Mouse (Mus musculus) heart, adult 11 months (tissue): ENCODE measurements around the gene Rxfp1.

Experiments used
- DNase-seq: peaks from one replicate; pipeline ENCODE4 v3.0.0; 2022

Gene Rxfp1

GRCm38 (mm10) chr3:79670556-79670955 is 67.1 kb downstream of the Rxfp1 start:
- DNase-seq, result no peak

DNA sequence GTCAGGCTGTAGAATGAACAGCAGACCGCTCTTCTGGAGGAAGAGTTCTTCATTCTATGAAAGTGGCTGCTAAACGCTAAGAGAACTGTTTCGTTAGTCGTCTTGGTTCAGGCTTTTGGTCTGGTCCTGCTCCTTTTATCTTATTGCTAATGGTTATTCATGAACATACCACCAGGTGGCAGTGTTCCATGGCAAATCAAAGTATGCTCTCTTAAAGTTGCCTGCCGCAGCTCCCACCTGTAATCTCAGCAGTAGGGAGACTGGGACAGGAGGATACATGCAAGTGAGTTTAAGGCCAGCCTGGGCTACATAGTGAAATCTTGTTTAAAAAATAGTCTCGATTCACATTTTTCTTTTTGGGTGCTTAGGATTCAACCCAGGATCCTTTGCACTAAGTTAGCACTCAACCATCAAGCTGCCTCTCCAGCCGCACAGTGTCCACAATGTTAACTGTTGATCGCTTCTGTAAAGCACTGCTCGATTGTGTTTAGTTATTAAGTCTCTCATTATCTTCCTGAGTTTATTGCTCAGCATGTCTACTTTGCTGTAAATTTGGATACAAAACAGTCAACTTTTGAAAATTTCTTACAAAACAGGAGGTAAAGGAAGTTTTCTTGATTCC is 72.8 kb downstream of the Rxfp1 start:
- DNase-seq, result peak; percentile 75

- DNase-seq, result peak; percentile 23
These were observed 81.0 kb downstream of the Rxfp1 start for GRCm38 (mm10) chr3:79656682-79657081.

GRCm38 (mm10) chr3:79652129-79652528 is 85.6 kb downstream of the Rxfp1 start:
- DNase-seq, result peak; percentile 35

DNA sequence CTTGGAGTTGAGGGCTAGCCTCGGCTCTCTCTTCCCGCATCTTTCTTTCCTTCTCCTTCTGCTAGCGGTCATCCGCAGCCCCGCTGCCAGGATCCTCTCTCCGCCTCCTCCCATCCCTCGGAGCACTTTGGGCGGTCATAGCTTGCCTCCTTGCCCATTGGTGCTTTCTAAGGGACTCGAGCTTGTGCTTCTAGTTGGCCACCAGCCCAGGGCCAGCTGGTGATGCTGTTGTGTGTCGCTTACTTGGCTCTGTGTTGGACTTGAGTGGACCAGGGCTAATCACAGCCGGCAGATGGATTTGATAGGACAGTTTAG is 108.3 kb downstream of the Rxfp1 start, which contains the start of gene Etfdh:
TSS of gene Etfdh (minus strand) at position 85 of the 315 bp plus-strand sequence.
- DNase-seq, result peak; percentile 98

DNA sequence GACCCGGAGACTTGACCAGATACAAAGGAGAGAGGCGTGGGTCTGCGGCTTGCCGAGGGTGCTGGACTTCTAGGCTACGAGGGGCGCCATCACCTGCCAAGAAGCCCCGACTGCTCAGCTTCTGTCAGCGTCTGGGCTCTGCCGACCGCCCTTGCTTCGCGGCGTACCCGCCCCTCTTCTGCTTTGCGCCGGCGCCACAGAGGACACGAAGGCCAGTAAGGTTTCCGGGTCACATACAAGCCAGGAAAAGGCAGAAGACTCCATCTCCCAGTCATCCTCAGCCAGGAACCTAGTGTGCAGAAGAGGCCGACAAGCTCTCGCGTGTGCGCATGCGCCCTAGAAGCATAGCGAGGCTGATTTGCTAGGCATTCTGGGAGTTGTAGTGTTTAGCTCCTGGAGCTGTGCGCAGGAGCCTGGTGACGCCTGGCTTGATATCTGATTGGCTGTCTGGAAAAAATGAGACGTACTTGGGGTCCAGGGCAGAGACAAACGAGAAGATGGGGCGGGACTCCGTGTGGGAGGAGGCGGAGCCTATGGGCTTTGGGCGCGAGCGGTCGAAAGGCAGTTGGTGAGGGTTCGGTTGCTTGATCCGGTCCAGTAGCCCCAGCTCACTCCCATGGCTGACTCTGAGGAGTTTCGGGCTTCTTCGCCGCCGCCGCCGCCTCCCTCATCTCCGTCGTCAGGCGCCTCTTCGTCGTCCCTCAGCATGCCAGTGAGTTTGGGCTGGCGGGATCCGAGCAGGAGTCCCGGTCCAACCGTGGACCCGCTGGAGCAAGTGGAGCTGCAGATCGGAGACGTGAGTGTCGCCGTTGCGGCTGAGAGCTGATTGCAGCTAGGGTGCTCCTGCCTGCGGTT is 108.9 kb downstream of the Rxfp1 start, which contains the start of gene 4930579G24Rik:
TSS of gene 4930579G24Rik (plus strand) at position 519 of the 855 bp plus-strand sequence.
- peak; percentile 100 for DNase-seq

DNA sequence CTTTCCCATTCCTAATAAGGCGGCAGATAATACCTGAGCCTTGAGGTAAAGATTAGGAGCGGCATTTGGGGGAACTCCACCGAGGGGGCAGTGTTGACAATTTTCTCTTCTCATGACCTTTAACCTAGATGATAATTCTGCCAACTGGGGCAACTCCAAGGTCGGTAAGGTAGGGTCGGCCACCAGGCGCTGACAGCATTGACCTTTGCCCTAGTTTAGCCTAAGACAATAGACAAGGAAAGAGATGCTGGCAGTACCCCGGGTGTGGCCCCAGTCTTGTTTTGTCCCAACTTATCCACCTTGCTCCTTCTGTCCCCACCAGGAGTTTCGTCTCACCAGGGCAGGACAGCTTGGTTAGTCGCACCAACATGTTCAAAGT is 109.5 kb downstream of the Rxfp1 start:
- DNase-seq, result no peak

- no peak for DNase-seq
These were observed 110.0 kb downstream of the Rxfp1 start for GRCm38 (mm10) chr3:79627484-79628181.

DNA sequence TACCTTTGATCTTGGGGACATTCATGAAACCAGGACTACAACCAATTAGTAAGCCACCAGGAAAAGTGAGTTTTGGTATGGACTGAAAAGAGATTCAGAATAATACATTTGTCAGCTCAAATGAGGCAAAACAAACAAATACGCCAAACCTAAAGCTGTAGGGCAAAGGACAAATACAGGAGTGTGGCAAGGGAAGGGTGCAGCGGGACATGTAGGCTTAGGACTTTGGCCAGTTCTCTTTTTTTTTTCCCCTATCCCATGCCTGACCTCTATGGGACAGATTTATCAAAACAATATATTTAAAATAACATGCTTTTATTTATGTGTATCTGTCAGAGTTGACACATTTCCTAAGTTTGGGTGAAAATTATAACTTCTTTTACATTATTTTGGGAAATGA is 127.8 kb downstream of the Rxfp1 start:
- no peak for DNase-seq

- DNase-seq, result peak; percentile 92
These were observed 142.2 kb downstream of the Rxfp1 start for GRCm38 (mm10) chr3:79595468-79595867.

GRCm38 (mm10) chr3:79591793-79592471 is 145.7 kb downstream of the Rxfp1 start:
- no peak for DNase-seq
